Mouse (Mus musculus) CD4-positive, CD25-positive, alpha-beta regulatory T cell, adult 4 months (primary cell): ENCODE data around the gene P2rx4. TPM values are rescaled to one million over a fixed set of nuclear protein-coding genes. Genes with fewer than 3 reads are reported as not detected.

Source experiments
- ATAC-seq: one replicate; pipeline ENCODE4 v1.8.0; 2017
- polyA plus RNA-seq, 2 experiments: library from polyadenylated mRNA; unstranded; fragments of 100-300 nt; shearing (Covaris generic); gene quantifications; one replicate each; pipeline ENCODE4 v1.2.1; 2017

The P2rx4 gene
- polyA plus RNA-seq, 2 experiments from 2014 or later: 41.2 to 68.7 TPM

DNA sequence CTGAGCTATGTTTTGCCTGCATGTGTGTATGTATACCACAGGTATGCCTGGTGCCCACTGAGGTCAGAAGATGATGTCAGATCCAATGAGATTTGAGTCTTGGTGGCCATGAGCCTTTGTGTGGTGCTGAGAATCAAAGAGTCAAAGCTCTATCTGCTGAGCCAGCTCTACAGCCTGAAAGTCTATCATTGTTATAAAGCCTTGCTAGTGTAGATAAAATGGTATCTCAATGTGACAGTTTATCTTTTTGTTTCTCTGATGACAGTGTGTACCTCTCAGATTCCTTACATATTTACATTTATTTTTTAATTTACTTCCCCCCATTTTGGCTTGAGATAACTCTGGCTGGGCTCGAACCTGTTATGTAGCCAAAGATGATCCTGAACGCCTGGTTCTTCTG lies 3.8 kb upstream of the P2rx4 start:
- ATAC-seq: no peak

DNA sequence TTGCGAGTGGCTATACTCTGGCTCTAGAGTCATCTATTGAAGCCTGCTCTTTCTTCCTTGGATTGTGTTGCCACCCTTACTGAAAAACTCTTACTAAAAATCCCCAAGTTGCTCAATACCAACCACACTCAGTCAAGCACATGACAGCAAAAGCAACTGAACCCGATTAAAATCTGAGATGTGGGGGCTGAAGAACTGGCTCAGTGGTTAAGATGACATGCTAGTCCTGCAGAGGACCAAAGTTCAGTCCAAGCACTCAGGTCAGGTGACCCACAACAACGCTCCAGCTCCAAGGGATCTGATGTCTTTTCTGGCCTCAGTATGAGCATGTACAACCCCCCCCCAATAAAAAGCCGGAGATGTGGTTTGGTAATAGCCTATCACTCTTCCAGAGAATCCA lies 2.8 kb upstream of the P2rx4 start:
- no peak for ATAC-seq

DNA sequence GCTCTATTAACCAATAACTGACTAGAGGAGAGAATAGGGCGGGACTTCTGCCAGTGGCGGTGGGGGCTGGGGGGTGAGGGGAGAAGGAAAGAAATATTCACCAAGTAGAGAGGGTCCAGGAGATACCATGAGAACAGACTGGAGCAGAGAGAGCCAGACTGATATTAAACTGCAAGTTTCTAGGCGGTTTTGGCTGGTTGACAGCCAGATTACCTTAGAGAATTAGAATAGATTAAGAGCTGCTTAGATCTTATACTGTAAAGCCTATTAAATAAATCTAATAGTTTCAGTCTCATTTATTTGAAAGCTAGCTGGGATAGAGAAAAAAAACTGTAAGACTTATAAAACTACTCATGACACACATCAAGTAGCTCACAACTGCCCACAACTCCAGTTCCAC lies 2.2 kb upstream of the P2rx4 start:
- no peak for ATAC-seq

DNA sequence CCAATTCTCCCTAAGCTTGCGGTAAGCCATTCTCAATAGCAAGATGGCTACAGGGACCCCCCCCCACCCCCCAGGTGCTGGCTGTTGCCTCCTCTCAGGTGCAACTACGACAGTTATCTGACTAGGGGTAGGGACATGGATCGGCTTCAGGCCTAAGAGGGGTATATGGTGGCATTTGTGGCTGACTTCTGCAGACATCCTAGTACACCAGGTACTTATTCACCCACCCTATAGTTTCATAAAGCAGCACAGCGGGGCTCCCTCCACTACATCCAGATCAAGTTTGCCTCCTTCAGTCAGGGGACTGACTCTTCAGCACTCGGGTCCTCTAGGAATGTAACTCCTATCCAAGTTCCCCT lies 448 bp upstream of the P2rx4 start:
- no peak for ATAC-seq

DNA sequence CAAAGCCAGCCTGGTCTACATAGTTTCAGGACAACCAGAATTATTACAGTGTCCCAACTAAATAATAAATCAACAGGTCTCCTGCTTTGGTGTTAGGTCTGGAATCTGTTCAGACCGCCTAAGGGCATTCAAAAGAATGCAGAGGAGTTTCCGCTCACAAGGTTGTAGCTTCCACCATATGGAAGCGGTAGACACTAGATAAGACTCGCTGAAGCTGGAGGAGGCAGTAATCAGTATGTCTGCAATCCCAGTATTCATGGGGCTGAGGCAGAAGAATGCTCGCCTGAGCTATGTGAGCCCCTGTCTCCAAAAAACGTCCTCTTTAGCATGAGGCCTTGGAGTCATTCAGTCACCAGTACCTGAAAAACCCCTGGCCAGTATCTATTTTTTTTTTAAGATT lies 1.5 kb downstream of the P2rx4 start:
- no peak for ATAC-seq

DNA sequence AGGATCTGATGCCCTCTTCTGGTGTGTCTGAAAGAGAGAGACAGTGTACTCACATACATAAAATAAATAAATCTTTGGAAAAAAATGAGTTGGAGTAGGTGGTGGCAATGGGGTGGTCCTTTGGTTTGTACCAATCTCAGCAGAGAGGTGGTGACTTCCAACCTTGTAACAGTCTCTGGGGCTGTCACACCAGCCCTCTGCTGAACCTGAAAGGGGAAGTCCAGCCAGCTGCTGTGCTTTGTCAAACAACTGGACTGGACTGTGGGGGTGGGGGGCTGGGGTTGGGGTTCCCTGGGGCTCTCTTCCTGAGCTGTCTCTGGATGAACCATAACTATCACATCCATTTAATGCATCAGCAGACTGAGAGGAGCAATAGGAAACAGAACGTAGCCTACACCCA lies 8.4 kb downstream of the P2rx4 start:
- no peak for ATAC-seq

DNA sequence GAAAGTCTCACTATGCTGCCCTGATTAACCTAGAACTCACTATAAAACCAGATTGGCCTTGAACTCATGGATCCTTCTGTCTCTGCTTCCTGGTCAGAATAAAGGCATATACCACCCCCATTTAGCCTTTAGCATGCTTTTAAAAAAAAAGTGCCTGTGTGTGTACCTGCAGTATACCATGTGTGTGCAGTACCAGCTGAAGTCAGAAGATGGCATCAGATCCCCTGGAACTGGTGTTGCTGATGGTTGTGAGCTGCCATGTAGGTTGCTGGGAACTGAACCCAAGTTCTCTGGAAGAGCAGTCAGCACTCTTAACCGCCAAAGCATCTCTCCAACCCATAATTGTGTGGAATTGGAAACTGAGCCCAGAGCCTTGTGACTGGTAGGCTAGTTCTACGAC lies 9.4 kb downstream of the P2rx4 start:
- ATAC-seq: no peak

DNA sequence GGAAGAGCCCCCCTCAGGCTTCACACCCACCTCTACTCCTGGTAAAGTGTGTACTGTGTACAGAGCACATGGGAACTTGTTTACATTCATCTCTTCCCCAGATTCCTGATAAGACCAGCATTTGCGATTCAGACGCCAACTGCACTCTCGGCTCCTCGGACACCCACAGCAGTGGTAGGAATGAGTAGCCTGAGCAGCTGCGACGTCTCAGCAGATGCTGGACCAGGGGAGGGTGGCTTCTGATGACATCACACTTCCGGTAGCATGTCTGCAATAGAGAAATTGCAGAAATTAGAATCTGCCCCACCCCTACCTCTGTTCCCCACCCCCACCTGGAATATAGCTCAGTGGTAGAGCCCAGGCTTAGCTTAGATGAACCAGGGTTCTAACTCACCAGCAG lies 11.1 kb downstream of the P2rx4 start:
- ATAC-seq: peak; percentile 54

DNA sequence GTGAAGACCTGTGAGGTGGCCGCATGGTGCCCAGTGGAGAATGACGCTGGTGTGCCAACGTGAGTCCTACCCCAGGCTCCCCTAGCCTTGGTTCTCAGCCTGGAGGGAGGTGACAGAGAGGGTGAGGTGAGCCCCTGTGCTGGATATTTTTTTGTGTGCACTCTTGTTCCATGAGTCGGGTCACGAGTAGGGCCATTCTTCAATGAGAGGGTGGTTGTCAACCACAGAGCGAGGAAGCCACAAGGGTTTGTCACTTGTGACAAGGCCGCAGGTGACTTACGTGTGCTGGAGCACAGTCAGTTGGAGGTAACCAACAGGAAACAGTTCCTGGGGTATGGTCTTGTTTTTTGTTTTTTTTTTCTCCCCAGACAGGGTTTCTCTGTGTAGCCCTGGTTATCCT lies 11.8 kb downstream of the P2rx4 start:
- peak; percentile 80 for ATAC-seq

DNA sequence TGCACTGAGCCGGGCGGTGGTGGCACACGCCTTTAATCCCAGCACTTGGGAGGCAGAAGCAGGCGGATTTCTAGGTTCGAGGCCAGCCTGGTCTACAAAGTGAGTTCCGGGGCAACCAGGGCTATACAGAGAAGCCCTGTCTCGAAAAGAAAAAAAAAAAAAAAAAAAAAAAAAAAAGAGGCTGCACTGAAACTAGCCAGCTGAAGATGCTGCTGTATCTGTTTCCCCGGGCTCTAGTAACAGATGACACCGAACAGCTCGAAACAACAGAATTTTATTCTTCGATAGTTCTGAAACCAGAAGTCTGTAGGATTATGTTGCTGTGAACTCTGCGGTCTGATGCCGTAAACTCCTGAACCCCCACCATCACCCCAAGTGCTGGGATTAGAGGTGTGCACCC lies 18.1 kb downstream of the P2rx4 start:
- ATAC-seq: no peak

DNA sequence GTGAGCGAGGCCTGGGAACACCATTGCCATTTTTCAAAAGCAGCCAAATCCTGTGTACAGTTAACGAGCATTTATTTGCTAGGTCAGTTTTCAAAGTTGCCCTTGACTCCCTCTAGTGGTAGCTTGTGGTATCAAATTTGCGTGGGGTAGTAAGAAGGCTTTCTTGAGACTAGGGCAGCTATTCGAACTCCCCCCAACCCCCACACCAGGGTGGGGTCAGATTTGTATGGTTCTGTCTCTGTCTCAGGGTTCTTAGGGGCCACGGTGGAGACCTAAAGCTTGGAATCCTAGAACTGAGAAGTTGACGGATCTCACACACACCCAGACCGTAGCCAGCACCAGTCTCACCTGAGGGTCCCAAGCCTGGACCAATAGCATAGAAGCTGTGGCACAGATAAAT lies 18.7 kb downstream of the P2rx4 start:
- ATAC-seq: peak; percentile 71

DNA sequence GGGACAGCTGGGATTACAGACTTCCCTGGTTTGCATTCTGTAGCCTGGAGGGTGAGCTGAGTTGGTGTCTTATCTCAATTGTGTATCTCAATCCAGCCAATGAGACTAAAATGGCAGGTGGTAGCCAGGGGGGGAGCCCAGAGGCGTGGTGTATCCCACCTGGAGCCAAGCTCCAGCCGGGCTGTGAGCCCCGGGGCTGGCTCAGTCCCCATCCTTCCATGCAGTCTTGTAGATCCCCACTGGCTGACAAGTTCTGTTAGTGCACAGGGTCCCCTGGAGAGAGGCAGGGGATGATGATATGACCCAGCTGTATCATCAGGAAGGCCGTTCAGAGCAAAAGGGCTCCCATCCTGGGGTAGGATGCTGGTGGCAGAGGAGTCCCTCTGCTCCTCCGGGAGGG lies 19.3 kb downstream of the P2rx4 start:
- no peak for ATAC-seq

DNA sequence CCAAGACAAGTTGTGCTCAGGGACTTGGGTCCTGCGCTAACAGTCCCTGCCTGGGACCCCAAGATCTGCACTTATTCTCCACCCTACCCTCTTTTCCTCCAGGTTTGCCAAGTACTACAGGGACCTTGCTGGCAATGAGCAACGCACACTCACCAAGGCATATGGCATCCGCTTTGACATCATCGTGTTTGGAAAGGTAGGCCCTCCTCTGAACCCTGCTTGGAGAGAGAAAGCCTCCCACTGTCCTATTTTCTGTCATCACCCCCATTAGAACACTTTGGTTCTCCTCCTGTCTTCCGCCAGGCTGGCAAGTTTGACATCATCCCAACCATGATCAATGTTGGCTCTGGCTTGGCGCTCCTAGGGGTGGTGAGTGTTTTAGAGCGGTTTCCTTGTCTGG lies 19.8 kb downstream of the P2rx4 start:
- no peak for ATAC-seq

DNA sequence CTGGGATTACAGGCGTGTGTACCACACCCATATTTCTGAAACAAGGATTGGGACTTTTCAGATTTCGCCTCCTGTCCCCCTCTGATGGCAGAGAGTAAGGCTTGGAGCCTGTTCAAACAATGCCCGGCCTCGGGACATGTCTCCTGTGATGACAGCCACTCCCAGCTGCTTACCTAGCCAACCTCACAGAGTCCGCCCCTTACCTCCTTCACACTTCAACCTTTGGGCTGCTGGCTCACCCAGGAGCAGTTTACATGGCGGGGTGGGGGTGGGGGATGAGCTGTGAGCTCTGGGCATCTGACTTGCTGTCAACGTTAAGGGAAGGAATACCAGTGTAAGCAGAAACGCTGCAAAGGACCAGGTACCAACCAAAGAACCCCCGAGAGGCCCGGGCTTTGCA lies 23.4 kb downstream of the P2rx4 start:
- ATAC-seq: no peak

DNA sequence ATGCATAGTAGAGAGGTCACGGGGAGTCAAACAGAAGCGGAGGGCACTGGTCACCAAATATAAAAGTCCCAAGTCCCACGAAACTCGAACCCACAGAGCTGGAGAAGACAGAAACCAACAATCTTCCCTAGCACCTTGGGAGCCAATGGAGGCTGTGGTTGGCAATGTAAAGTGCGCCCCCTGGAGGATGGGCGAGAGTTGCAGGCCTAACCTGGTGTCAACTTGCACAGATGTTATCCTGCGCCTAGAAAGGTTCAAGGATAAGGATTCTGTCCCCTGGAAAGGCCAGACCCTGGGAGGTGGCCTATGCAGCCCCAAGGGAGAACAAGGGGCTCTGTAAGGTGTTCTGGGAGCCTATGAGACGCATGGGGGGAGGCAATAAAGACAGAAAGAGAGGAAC lies 24.0 kb downstream of the P2rx4 start:
- peak; percentile 57 for ATAC-seq

DNA sequence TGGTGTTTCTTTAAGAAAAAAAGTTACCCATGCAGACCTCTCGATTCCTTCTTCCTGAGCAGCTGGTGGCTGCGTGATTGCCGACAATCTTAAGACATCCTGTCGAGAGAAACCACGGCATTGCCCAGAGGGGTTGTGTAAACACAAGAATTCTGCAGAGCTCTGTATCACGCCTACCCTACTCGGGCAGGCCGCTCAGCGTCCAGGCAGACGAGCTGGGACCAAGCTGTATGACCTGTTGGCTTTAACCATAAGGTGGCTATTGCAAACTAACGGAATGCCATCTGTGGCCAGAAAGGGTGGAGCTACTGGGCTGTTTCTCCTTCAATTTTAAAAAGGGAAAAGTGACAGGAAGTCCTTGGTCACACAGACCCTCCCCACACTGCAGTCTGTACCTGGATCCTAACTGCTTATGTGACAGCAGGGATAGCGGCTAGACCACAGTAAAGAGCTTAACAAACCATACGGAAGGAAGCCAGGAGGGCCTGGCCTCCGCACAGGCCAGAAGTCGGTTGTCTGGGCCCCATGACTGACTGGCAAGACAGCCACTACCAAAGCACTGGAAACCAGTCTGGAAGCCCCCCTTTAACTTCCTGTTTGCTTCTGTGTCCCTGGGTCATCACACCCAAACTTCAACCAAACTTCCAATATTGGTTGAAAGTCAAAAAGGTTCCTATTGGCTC lies 24.8 kb downstream of the P2rx4 start:
- ATAC-seq: peak; percentile 65

DNA sequence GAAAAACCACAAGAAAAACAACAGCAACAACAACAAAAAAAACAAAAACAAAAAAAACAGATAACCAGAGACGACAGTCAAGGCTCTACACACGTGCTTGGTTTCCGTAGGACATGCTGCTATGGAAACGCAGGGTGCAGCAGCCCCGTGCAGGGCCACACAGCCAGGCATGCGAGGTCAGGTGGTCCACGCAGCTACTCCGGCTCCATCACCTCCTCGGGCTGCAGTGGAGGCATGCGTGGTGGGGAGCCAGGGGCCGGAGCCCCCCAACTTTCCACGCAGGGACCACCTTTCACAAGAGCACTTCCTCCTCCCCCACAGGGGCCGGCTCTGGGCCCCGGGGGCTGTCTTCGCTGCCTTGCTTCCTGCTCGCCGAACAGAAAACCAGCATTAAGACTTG lies 26.5 kb downstream of the P2rx4 start:
- ATAC-seq: peak; percentile 56

DNA sequence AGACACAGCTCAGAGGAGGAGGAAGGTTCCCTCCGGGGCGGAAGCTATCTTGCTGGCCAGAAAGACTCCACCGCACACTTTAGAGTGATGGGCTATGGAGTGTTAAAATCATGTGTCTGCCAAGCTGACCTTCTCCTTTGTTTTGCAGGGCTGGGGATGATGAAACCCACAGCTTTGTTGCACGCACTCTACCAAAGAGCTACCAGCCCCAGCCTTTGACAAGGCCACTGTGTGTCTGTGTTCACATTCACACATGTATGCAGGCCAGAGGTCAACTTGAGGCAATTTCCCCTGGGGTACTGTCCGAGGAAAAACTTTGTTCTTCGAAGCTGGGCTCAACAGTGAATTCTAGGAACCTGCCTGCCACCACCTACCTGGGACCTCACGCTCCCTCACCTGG lies 28.5 kb downstream of the P2rx4 start:
- ATAC-seq: no peak

DNA sequence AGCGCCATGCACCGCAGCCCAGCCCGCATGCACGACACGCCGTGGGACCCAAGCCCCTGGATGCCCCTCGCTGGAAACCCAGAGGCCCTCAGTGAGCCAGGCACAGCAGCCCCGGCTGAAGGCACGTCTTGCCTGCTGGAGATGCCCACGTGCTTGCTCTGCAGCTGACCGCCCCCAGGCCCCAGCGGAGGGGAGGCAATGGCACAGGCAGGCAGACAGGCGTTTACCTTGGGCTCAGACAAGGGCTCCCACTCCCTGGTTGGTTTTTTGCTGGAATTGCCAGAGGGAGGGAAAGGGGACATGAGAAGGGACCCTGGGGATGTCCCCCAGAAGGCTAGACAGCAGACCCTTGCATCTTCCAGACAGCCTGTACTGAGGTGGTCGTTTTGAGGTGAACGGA lies 29.4 kb downstream of the P2rx4 start:
- no peak for ATAC-seq

DNA sequence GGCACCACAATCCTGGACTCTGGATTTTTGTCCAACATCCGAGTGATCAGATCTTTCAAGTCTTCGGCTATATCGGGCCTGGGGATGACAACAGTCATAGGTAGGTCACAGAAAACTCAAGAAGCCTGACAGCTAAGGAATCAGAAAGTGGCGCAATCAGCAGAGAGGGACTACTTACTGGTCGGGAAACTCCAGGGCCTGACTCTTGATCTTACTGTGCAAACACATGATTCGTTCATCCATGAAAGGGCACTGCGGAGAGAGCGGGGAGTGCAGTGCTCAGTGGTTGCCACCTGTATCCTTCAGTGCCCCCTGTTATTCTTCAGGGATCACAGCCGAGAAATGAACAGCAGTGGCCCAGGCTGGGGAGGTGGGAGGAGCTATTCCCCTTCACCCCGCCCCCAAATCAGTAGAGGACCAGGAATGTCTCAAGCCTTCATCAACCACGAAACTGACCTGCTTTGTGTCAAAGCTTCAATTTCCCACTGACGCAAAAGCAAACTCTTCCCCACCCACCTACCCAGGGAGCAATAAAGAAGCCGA lies 36.6 kb downstream of the P2rx4 start:
- ATAC-seq: no peak

DNA sequence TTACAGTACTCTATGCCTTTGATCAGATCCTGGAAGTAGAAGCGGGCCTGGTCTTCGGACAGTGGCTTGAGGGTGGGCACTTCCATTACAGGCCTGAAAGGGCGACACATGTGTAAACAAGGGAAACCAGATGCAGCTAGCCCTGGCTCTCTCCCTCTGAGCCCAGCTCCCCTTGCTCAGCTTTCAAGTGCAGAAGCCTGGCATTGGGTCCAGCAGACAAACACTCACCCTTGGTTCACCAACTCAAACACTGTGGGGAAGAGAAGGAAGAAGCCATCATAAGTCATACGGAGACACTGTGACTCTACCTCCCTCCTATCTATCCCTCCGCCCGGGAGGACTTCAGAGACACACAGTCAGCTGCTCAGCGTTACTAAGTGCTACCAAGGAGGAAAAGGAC lies 40.6 kb downstream of the P2rx4 start:
- ATAC-seq: no peak

DNA sequence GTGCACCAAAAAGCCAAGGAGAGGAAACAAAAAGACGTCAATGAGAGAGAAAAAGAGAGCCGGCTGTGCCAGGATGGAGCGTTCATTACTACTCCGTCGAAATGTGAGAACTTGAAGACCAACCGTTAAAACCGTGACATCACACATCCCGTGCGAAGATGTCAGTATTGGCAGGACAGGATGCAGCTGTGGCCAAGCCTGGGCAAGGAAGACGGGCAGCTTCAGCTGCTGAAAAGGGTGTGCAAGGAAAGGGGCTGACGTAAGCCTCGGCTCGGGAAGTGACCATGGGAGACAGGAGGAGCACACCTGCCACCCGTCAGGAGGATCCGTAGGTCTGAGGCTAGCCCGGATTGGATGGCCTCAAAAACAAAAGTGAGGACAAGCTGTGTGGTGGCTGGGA lies 47.1 kb downstream of the P2rx4 start:
- no peak for ATAC-seq

DNA sequence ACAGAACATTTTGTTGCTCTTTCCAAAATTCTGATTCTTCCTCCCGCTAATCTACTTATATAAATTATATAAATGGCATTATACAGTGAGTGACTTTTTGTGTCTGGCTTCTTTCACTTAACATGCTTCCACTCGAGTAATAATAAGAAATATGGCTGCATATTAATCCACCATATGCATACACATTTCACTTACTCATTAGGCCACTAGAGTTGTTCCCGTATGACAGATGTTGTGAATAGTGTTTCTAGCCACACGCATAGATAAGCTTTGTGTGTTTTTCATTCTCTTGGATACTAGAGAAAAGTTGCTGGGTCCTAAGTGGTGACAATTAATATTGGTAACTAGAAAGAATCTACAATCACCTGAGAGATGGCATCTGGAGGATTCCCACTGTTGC lies 48.3 kb downstream of the P2rx4 start:
- ATAC-seq: no peak

DNA sequence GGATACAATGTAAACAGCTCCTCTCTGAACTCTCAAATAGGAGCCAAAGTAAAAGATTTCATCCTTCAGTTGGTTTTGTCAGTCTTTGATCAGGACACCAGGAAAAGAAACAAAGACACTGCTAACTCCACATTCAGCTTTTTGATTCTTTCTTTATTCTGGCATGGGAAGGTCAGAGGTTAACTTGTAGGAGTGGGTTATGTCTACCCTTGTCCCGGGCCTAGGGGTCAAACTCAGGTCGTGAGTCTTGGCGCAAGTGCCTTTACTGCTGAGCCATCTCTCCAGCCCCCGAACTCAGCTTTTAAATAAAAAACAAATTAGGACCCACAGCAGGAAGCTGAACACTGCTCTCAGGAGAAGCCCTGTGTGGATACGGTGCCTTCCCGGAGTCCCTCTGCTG lies 48.8 kb downstream of the P2rx4 start:
- no peak for ATAC-seq

DNA sequence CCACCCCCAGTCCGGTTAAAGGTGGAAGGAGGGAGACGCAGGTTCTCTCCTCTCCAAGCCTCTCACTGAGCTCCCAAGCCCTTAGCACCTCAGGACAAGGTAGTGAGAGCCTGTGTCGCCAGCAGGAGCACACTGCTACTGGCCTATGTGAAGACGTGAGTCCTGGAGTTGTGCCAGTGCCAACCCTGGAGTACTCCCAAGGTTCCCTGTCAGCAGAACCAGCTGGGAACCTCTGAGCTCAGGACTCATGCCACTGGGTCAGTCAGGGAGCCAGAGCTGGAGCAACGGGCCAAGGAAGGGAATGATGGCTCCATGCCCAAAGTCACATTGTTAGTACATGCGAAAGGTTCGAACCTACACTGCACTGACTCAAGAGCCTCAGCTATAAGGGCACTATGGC lies 49.3 kb downstream of the P2rx4 start:
- no peak for ATAC-seq
